Mouse (Mus musculus): Measurements from ENCODE around the gene Tceal7.
"Not testable (repeated sequence)": the region's sequence is repeated elsewhere in the genome, so short reads cannot be mapped to it uniquely, and the experiment has no call there.

Tceal7 gene

GRCm38 (mm10) chrX:136214729-136215677 lies at the start of gene Tceal7, which contains the start of gene Bex1:
Gene Tceal7, plus strand, starts transcription at chrX:136214779.
Gene Bex1, minus strand, starts transcription at chrX:136215513.
- DNase-seq (ENCODE audit: extremely low read depth, low read depth, low spot score) = not testable (repeated sequence)

- no peak for DNase-seq (ENCODE audit: extremely low read depth, low read depth, low spot score)
These were observed 44.0 kb upstream of the Tceal7 start for GRCm38 (mm10) chrX:136170625-136171024.

GRCm38 (mm10) chrX:136171189-136172117 lies 43.1 kb upstream of the Tceal7 start:
- no peak for DNase-seq (ENCODE audit: extremely low read depth, low read depth, low spot score)

GRCm38 (mm10) chrX:136172118-136172551 lies 42.4 kb upstream of the Tceal7 start, which contains the start of gene Tceal8:
Gene Tceal8, minus strand, starts transcription at chrX:136172342.
- DNase-seq (ENCODE audit: extremely low read depth, low read depth, low spot score) = peak; percentile 21

GRCm38 (mm10) chrX:136172786-136173185 lies 41.8 kb upstream of the Tceal7 start:
- DNase-seq (ENCODE audit: extremely low read depth, low read depth, low spot score) = no peak

- DNase-seq (ENCODE audit: extremely low read depth, low read depth, low spot score) = no peak
These were observed 33.6 kb upstream of the Tceal7 start for GRCm38 (mm10) chrX:136180897-136181553.

- no peak for DNase-seq (ENCODE audit: extremely low read depth, low read depth, low spot score)
These were observed 31.5 kb upstream of the Tceal7 start for GRCm38 (mm10) chrX:136183107-136183506.

- no peak for DNase-seq (ENCODE audit: extremely low read depth, low read depth, low spot score)
These were observed 19.2 kb upstream of the Tceal7 start for GRCm38 (mm10) chrX:136195193-136195944.

- DNase-seq (ENCODE audit: extremely low read depth, low read depth, low spot score) = no peak
These were observed 17.7 kb upstream of the Tceal7 start for GRCm38 (mm10) chrX:136196873-136197272.

- no peak for DNase-seq (ENCODE audit: extremely low read depth, low read depth, low spot score)
These were observed 11.3 kb upstream of the Tceal7 start for GRCm38 (mm10) chrX:136203257-136203656.

- no peak for DNase-seq (ENCODE audit: extremely low read depth, low read depth, low spot score)
These were observed 10.9 kb upstream of the Tceal7 start, which contains the start of gene Tceal5 for GRCm38 (mm10) chrX:136203664-136204066. Gene Tceal5, minus strand, starts transcription at chrX:136203876.

GRCm38 (mm10) chrX:136204406-136204805 lies 10.2 kb upstream of the Tceal7 start:
- no peak for DNase-seq (ENCODE audit: extremely low read depth, low read depth, low spot score)

GRCm38 (mm10) chrX:136213396-136213795 lies 1.2 kb upstream of the Tceal7 start:
- no peak for DNase-seq (ENCODE audit: extremely low read depth, low read depth, low spot score)

- DNase-seq (ENCODE audit: extremely low read depth, low read depth, low spot score) = no peak
These were observed 1.7 kb downstream of the Tceal7 start for GRCm38 (mm10) chrX:136216303-136216702.

GRCm38 (mm10) chrX:136223714-136224113 lies 9.1 kb downstream of the Tceal7 start:
- no peak for DNase-seq (ENCODE audit: extremely low read depth, low read depth, low spot score)

GRCm38 (mm10) chrX:136227768-136228167 lies 13.2 kb downstream of the Tceal7 start:
- DNase-seq (ENCODE audit: extremely low read depth, low read depth, low spot score) = no peak

- DNase-seq (ENCODE audit: extremely low read depth, low read depth, low spot score) = no peak
These were observed 23.5 kb downstream of the Tceal7 start for GRCm38 (mm10) chrX:136238118-136238517.

GRCm38 (mm10) chrX:136243181-136243580 lies 28.6 kb downstream of the Tceal7 start:
- no peak for DNase-seq (ENCODE audit: extremely low read depth, low read depth, low spot score)

GRCm38 (mm10) chrX:136244574-136245229 lies 30.1 kb downstream of the Tceal7 start, which contains the start of gene Tceal9:
Gene Tceal9, plus strand, starts transcription at chrX:136245079.
- DNase-seq (ENCODE audit: extremely low read depth, low read depth, low spot score) = no peak

Measured in fat pad, adult 2 months (tissue).